8 mouse cellular contexts compared by ENCODE assay signal in the genomic region with DNA sequence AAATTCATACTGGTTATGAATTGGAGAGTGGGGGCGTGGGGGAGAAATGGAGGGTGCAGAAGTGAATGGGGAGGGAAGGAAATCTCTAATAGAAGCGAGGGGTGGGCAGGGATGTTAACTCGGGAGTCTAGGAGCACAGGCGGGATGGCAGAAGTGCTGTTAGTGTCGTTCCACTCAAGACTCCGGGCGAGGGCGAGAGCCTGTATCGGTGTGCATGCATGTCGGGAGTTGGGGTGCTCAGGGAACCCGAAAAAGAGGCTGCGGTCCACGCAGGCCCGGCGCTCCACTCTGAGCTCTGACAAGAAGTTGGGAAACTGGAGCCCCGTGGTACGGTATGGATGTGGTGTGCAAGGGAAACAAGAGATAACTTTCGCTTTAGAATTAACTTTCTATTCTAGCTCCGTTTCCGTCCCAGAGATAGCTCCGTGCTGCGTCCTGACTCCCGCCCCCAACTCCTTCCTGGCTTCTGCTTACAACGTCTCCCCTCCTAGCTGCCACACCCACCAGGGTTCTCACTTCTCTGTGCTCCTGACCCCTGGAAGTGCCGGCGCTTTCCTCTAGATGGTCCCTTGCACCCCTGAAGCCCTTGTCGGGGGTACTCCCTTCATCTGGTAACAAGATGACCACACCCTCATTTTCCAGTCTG. TPM values are rescaled to one million over a fixed set of nuclear protein-coding genes. Genes with fewer than 3 reads are reported as not detected.
A peak's percentile ranks its signal among the peaks of the same experiment; 100 is the strongest.
DNase-seq lines count a peak whose midpoint lies in the region; ATAC-seq and TF ChIP-seq lines count a peak whose summit lies in the region.

No protein-coding gene starts in this region.

- H3K4me2 ChIP-seq in liver, embryonic 16.5 days (ENCODE audit: low read depth, low read length): peak overlapping the region; percentile 44

- peaks cover 40% of the 10 kb centered on the region for H3K4me1 ChIP-seq in heart, embryonic 10.5 days
- H3K4me1 ChIP-seq in E14TG2a.4 (replicated peaks; ENCODE audit: low read depth, low read length): peaks cover 43% of the 10 kb centered on the region
- no peaks in the 10 kb centered on the region; the same call in none of the 2 replicates for H3K4me1 ChIP-seq in liver, embryonic 16.5 days (ENCODE audit: control insufficient read depth, low read depth, low read length)

- no peak overlapping the region for H3K9ac ChIP-seq in liver, embryonic 16.5 days (ENCODE audit: low read depth, low read length)

- DNase-seq in heart, embryonic 10.5 days (ENCODE audit: low spot score): no peak
- no peak for DNase-seq in heart, adult 18-20 months
- DNase-seq in urinary bladder, adult 2 months (ENCODE audit: low spot score): no peak
- DNase-seq in left cerebral cortex, postnatal 14 days (ENCODE audit: low spot score in 2 of 2): no peak
- DNase-seq in spleen, postnatal 36 days (ENCODE audit: low spot score in 2 of 2): no peak

- ATAC-seq in granulocyte monocyte progenitor cell, adult 5-6 weeks (replicated peaks; ENCODE audit: poor library complexity, severe bottlenecking): peak; percentile 40
- no peak for ATAC-seq in liver, embryonic 16.5 days (ENCODE audit: low read depth)

- no peak overlapping the region for H3K27ac ChIP-seq in heart, embryonic 10.5 days
- H3K27ac ChIP-seq in liver, embryonic 16.5 days (ENCODE audit: low read length): no peak overlapping the region

- intact Hi-C loops in left cerebral cortex, postnatal 14 days (cut with DNase I): no loop called here

- peak overlapping the region; percentile 53 for H3K4me3 ChIP-seq in heart, embryonic 10.5 days
- peak overlapping the region; percentile 70 for H3K4me3 ChIP-seq in E14TG2a.4 (replicated peaks; ENCODE audit: low read length)
- H3K4me3 ChIP-seq in liver, embryonic 16.5 days (ENCODE audit: low read depth, low read length): peak overlapping the region; percentile 38

- 2% methylated on average over 27 of the region's 27 CpGs for WGBS in heart, embryonic 10.5 days
- WGBS in liver, embryonic 16.5 days (ENCODE audit: insufficient replicate concordance): under 1% methylated on average over 27 of the region's 27 CpGs

- no peaks in the 10 kb centered on the region for H3K36me3 ChIP-seq in heart, embryonic 10.5 days
- no peaks in the 10 kb centered on the region for H3K36me3 ChIP-seq in E14TG2a.4 (ENCODE audit: insufficient read depth, low read length)
- H3K36me3 ChIP-seq in liver, embryonic 16.5 days (ENCODE audit: control insufficient read depth, insufficient read depth): no peaks in the 10 kb centered on the region

- H3K27me3 ChIP-seq in heart, embryonic 10.5 days (ENCODE audit: insufficient read depth, poor library complexity, severe bottlenecking): peaks cover 83% of the 10 kb centered on the region
- peaks cover 77% of the 10 kb centered on the region for H3K27me3 ChIP-seq in E14TG2a.4 (ENCODE audit: insufficient read depth, low read length)
- H3K27me3 ChIP-seq in liver, embryonic 16.5 days (ENCODE audit: control insufficient read depth, insufficient read depth, low read depth, low read length): peaks cover 79% of the 10 kb centered on the region

- TF ChIP-seq CTCF in E14TG2a.4 (conservative IDR thresholded peaks at IDR 0.05; ENCODE audit: low read length): no peak

- H3K9me3 ChIP-seq in heart, embryonic 10.5 days: no peaks in the 10 kb centered on the region
- peaks cover 5% of the 10 kb centered on the region for H3K9me3 ChIP-seq in E14TG2a.4 (ENCODE audit: low read length)
- H3K9me3 ChIP-seq in liver, embryonic 16.5 days (replicated peaks; ENCODE audit: control insufficient read depth, low read length): peaks cover 5% of the 10 kb centered on the region

RNA-seq across cellular contexts. Expression of a gene that starts 7.8 kb away (rescaled TPM):
- not detected in 2 replicates for polyA plus RNA-seq in heart, embryonic 10.5 days (2016; fragmentation: Nextera tagmentation; extraction: Ambion mirVana)
- under 1 TPM; 0.40 to 0.44 TPM for total RNA-seq in heart, adult 18-20 months (2021)
- not detected in 2 replicates for total RNA-seq in granulocyte monocyte progenitor cell, adult 5-6 weeks (2014; fragmentation: Nextera tagmentation)
- not detected in 2 replicates for total RNA-seq in granulocyte monocyte progenitor cell, adult 5-6 weeks (2017)
- polyA plus RNA-seq in liver, embryonic 16.5 days (2015; fragmentation: Nextera tagmentation; extraction: Ambion mirVana): not detected in 2 replicates
- 0.01 TPM in 2 replicates for polyA plus RNA-seq in urinary bladder, adult 2 months (2012; rRNA removed)
- 10 to 100 TPM; 30.4 to 37.8 TPM for total RNA-seq in left cerebral cortex, postnatal 14 days (2021)

RNA-seq across cellular contexts. Expression of a gene that starts 16.9 kb away (rescaled TPM):
- 29.4 and 31.2 TPM in 2 replicates for polyA plus RNA-seq in heart, embryonic 10.5 days (2016; fragmentation: Nextera tagmentation; extraction: Ambion mirVana)
- total RNA-seq in heart, adult 18-20 months (2021): 10 to 100 TPM; 38.2 to 41.2 TPM
- 18.8 and 25.5 TPM in 2 replicates for total RNA-seq in granulocyte monocyte progenitor cell, adult 5-6 weeks (2014; fragmentation: Nextera tagmentation)
- total RNA-seq in granulocyte monocyte progenitor cell, adult 5-6 weeks (2017): 22.4 and 25.6 TPM in 2 replicates
- polyA plus RNA-seq in liver, embryonic 16.5 days (2015; fragmentation: Nextera tagmentation; extraction: Ambion mirVana): 6.5 and 7.9 TPM in 2 replicates
- polyA plus RNA-seq in urinary bladder, adult 2 months (2012; rRNA removed): 30.9 and 32.3 TPM in 2 replicates
- 10 to 100 TPM; 34.7 to 36.6 TPM for total RNA-seq in left cerebral cortex, postnatal 14 days (2021)

Comparison
In these comparisons a context has a peak if more than half of its experiments do, and no peak if none do; other contexts are left out.
1. RNA of a gene that starts 7.8 kb away (total RNA-seq): 30.4 to 37.8 TPM in left cerebral cortex, postnatal 14 days; 0.40 to 0.44 TPM in heart, adult 18-20 months and not detected in granulocyte monocyte progenitor cell, adult 5-6 weeks; every median in the first group is over 10 times any median in the second.
2. Peak in every context shown above with its lines, with median percentiles within 50 percentile points of each other: H3K4me3 ChIP-seq.